Mouse (Mus musculus) cerebellum, adult 2 months (tissue): Measurements from ENCODE around the gene Ngdn.

Experiments
- CTCF ChIP-seq: fragments of 200-500 bp; IDR thresholded peaks from 2 replicates; pipeline ENCODE4 v1.5.1; 2011; ENCODE audit warnings: low read depth, mild to moderate bottlenecking, control low read depth, low read length, moderate library complexity, borderline replicate concordance; ENCODE audit not compliant: insufficient read depth
- POLR2A ChIP-seq: fragments of 200-500 bp; IDR thresholded peaks from 2 replicates; pipeline ENCODE4 v1.6.1; 2011; ENCODE audit warnings: low read length, control low read depth, borderline replicate concordance; ENCODE audit not compliant: insufficient read depth

- no peak for TF ChIP-seq CTCF
- no peak; the same call in 1 of the 2 replicates for TF ChIP-seq POLR2A
Measured at GRCm38 (mm10) chr14:55064481-55065370, 49.5 kb downstream of the Ngdn start.
